Mouse (Mus musculus) myocyte (in vitro differentiated cells): Measurements from ENCODE around the gene Gm8453. TPM values are rescaled to one million over a fixed set of nuclear protein-coding genes. Genes with fewer than 3 reads are reported as not detected.
"Not testable (repeated sequence)": the region's sequence is repeated elsewhere in the genome, so short reads cannot be mapped to it uniquely, and the experiment has no call there.

Experiments
- H3K27me3 ChIP-seq: one replicate; pipeline ENCODE4 v1.6.1; 2011; ENCODE audit not compliant: control insufficient read depth, insufficient read depth, insufficient read length
- H3K36me3 ChIP-seq: one replicate; pipeline ENCODE4 v1.6.1; 2011; ENCODE audit not compliant: control insufficient read depth, insufficient read depth
- H3K4me2 ChIP-seq: one replicate; pipeline ENCODE4 v1.6.1; 2011; ENCODE audit warnings: low read depth, control low read depth
- H3K4me3 ChIP-seq: one replicate; pipeline ENCODE4 v1.5.1; 2011; ENCODE audit warnings: mild to moderate bottlenecking, control low read depth, moderate library complexity
- H3K79me2 ChIP-seq: one replicate; pipeline ENCODE4 v1.6.1; 2011; ENCODE audit not compliant: control insufficient read depth, insufficient read depth
- H3ac ChIP-seq: one replicate; pipeline ENCODE4 v1.6.1; 2011; ENCODE audit not compliant: control insufficient read depth, insufficient read length
- polyA plus RNA-seq: library from polyadenylated mRNA; unstranded; fragments of >200 nt; fragmentation: generic; extraction: Trizol; gene quantifications from one replicate; pipeline ENCODE4 v1.2.1, GENCODE M21; 2012; ENCODE audit warnings: missing spikeins

Gm8453 gene
- polyA plus RNA-seq, result not detected

- not testable (repeated sequence) for H3K27me3 ChIP-seq, H3ac ChIP-seq, H3K36me3 ChIP-seq, H3K4me2 ChIP-seq, H3K4me3 ChIP-seq, H3K79me2 ChIP-seq
Measured at GRCm38 (mm10) chr7:22229384-22229783, at the start of gene Gm8453. Gene Gm8453, minus strand, starts transcription at chr7:22229484.

DNA sequence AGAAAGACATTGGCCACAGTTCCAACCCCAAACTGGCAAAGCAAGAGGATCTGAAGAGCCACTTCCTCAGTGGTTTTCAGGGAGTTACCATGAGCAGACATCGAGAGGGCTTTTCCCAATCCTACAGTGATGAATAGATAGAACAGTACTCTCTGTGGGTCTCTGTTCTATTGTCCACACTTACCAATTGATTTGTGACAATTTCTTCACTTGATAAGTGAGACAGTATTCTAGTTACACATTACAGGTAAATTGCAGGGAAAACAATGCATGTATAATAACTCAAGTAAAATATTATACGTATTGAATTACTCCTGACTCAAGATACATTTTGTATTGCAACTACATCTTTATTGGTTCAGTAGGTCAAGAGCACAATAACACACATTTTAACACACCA is 28.1 kb downstream of the Gm8453 start, which contains the start of gene Gm8653:
Gene Gm8653 (minus strand): TSS at position 101 of the 400 bp plus-strand sequence.
- H3K36me3 ChIP-seq, H3K79me2 ChIP-seq, H3K4me3 ChIP-seq, H3K4me2 ChIP-seq, H3ac ChIP-seq, H3K27me3 ChIP-seq: not testable (repeated sequence)

GRCm38 (mm10) chr7:22189077-22189476 is 40.2 kb downstream of the Gm8453 start, which contains the start of gene Vmn1r143:
Gene Vmn1r143, plus strand, starts transcription at chr7:22189377.
- not testable (repeated sequence) for H3ac ChIP-seq, H3K4me3 ChIP-seq, H3K79me2 ChIP-seq, H3K27me3 ChIP-seq, H3K36me3 ChIP-seq, H3K4me2 ChIP-seq

Other genes with a start within 250 kb of the Gm8453 start
- not detected for gene Vmn1r137, start 234.9 kb downstream of the Gm8453 start, polyA plus RNA-seq
- gene Vmn1r138, start 200.6 kb downstream of the Gm8453 start, polyA plus RNA-seq, result not detected
- not detected for gene Gm6176, start 173.2 kb downstream of the Gm8453 start, polyA plus RNA-seq
- not detected for gene Vmn1r139, start 160.4 kb downstream of the Gm8453 start, polyA plus RNA-seq
- gene Gm16451, start 111.2 kb downstream of the Gm8453 start, polyA plus RNA-seq, result not detected
- not detected for gene Gm10666, start 94.7 kb downstream of the Gm8453 start, polyA plus RNA-seq
- not detected for gene Vmn1r142, start 65.4 kb downstream of the Gm8453 start, polyA plus RNA-seq
- gene Vmn1r143, start 40.1 kb downstream of the Gm8453 start, polyA plus RNA-seq, result not detected
- not detected for gene Gm8653, start 28.2 kb downstream of the Gm8453 start, polyA plus RNA-seq
- not detected for gene Gm4187, start 100.2 kb upstream of the Gm8453 start, polyA plus RNA-seq
- gene Gm8660, start 141.6 kb upstream of the Gm8453 start, polyA plus RNA-seq, result not detected
- gene Vmn1r148, start 184.1 kb upstream of the Gm8453 start, polyA plus RNA-seq, result not detected
- gene Vmn1r149, start 208.7 kb upstream of the Gm8453 start, polyA plus RNA-seq, result not detected
- not detected for gene Gm10665, start 234.6 kb upstream of the Gm8453 start, polyA plus RNA-seq